Mouse (Mus musculus) myocyte (in vitro differentiated cells): ENCODE measurements at regions not wholly inside any gene's neighbourhood (a gene's known extent, or its start where the extent isn't known, plus 50 kb on each side); places are given as distances from the start of the nearest gene placed in this dataset.

Experiments
- MAX ChIP-seq: IDR thresholded peaks from one replicate; pipeline ENCODE4 v1.6.1; 2011; ENCODE audit warnings: low read depth, mild to moderate bottlenecking, control low read depth
- MYOD1 ChIP-seq, 3 experiments: IDR thresholded peaks; one replicate each; pipeline ENCODE4 v1.6.1; 2011; ENCODE audit warnings: control low read depth in 2 of 3, low read depth in 2 of 3, mild to moderate bottlenecking in 2 of 3, moderate library complexity in 1 of 3; ENCODE audit not compliant: insufficient read length in 2 of 3, control insufficient read depth in 1 of 3
- POLR2A ChIP-seq: IDR thresholded peaks from one replicate; pipeline ENCODE4 v1.6.1; 2011; ENCODE audit warnings: low read depth, mild to moderate bottlenecking, control low read depth, moderate library complexity; ENCODE audit not compliant: insufficient read length

DNA sequence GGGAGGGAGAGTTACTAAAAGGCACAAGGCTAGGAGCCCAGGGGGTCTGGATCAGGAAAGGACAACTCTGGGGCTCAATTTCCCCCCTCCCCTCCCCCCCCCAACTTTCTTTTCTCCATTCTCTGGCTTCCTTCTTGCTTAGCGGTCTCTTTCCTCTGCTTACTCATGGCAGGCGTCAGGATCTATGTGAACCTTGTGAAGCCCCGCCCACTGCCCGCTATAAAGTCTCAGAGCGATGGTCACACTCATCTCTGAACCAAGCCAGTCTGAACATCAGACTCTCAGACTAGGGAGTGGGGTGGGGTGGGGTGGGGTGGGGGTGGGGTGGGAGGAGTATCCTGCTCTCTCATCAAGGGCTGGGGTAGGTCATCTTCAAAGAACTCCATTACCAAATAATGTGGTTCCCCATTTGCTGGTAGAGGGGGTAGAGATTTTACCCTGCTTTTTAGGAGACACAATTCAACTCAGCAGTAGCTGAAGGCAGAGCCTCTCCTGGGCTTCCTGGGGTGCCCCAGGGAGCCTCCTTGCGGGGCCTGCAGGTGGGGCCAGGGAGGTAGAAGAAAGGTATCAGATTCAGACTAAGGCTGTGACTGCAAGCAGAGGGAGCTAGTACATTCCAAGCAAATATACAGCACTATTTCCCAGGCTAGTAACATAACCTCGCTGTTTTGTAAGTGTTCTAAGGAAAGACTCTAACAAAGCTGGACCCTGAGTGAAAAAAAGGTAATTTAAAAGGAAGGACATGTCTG, 120.8 kb upstream of the Arhgap5 start:
- TF ChIP-seq MAX = no peak
- TF ChIP-seq POLR2A = no peak
- TF ChIP-seq MYOD1 (IDR thresholded peaks at IDR 0.05; ENCODE audit: control insufficient read depth in 1 of 3, insufficient read length in 2 of 3, low read depth in 2 of 3) = no peak
